Mouse (Mus musculus) limb, embryonic 12.5 days (tissue): Measurements from ENCODE around the gene Kti12. TPM values are rescaled to one million over a fixed set of nuclear protein-coding genes. Genes with fewer than 3 reads are reported as not detected.

ENCODE experiments used
- ATAC-seq: fragments of 200-750 bp; cut with Nextera tagmentation; 2 replicates; pipeline ENCODE4 v1.8.0; 2017; ENCODE audit warnings: low read depth, moderate TSS enrichment; ENCODE audit not compliant: insufficient number of reproducible peaks, insufficient read depth, low FRiP score, low TSS enrichment
- H3K27ac ChIP-seq: fragments of 300-500 bp; sonication (generic); 2 replicates; pipeline ENCODE4 v1.5.1; 2016; ENCODE audit warnings: mild to moderate bottlenecking, moderate library complexity
- H3K27me3 ChIP-seq: fragments of 300-500 bp; sonication (generic); 2 replicates; pipeline ENCODE4 v1.6.1; 2016; ENCODE audit warnings: mild to moderate bottlenecking, moderate library complexity
- H3K36me3 ChIP-seq: fragments of 300-500 bp; sonication (generic); 2 replicates; pipeline ENCODE4 v1.6.1; 2016; ENCODE audit warnings: mild to moderate bottlenecking, moderate library complexity
- H3K4me1 ChIP-seq: fragments of 300-500 bp; sonication (generic); replicated peaks from 2 replicates; pipeline ENCODE4 v1.6.1; 2016
- H3K4me2 ChIP-seq: fragments of 300-500 bp; sonication (generic); 2 replicates; pipeline ENCODE4 v1.6.1; 2016; ENCODE audit warnings: mild to moderate bottlenecking, moderate library complexity
- H3K4me3 ChIP-seq: fragments of 300-500 bp; sonication (generic); replicated peaks from 2 replicates; pipeline ENCODE4 v1.5.1; 2016; ENCODE audit warnings: mild to moderate bottlenecking
- H3K9ac ChIP-seq: fragments of 300-500 bp; sonication (generic); replicated peaks from 2 replicates; pipeline ENCODE4 v1.6.1; 2016; ENCODE audit warnings: mild to moderate bottlenecking, moderate library complexity
- H3K9me3 ChIP-seq: fragments of 300-500 bp; sonication (generic); 2 replicates; pipeline ENCODE4 v1.6.1; 2016; ENCODE audit warnings: mild to moderate bottlenecking, moderate library complexity
- WGBS: fragments of 180-500 bp; shearing (Covaris S2); methylation state at CpG from one replicate; pipeline ENCODE4 v1.1.7; 2016; 5-methylcytosine and 5-hydroxymethylcytosine counted together
- polyA plus RNA-seq: library from polyadenylated mRNA; unstranded; fragments of >200 nt; fragmentation: Nextera tagmentation; extraction: Ambion mirVana; gene quantifications from 2 replicates; pipeline ENCODE4 v1.2.1, GENCODE M21; 2016

The Kti12 gene
- polyA plus RNA-seq, 1 experiment from 2014 or later = 53.4 TPM

DNA sequence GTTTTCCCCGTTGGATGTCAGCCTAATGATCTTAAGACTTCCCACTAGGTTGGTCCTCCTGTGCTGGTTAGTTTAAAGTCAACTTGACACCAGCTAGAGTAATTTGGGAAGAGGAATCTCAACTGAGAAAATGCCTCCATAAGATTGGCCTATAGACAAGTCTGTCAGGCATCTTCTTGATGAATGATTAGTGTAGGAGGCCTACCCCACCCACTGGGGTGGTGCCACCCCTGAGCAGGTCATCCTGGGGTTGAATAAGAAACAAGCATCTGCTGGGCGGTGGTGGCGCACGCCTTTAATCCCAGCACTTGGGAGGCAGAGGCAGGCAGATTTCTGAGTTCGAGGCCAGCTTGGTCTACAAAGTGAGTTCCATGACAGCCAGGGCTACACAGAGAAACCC, 26.2 kb downstream of the Kti12 start:
- WGBS = 85% methylated on average over 5 of the region's 5 CpGs
- no peaks in the 10 kb centered on the region for H3K9me3 ChIP-seq
- ATAC-seq = no peak

GRCm38 (mm10) chr4:108877901-108878300, 30.3 kb downstream of the Kti12 start:
- Histone ChIP-seq H3K9ac (no peak overlapping the region), H3K27ac (no peak overlapping the region), H3K27me3 (peaks cover 25% of the 10 kb centered on the region), H3K36me3 (no peaks in the 10 kb centered on the region), H3K4me1 (peaks cover 6% of the 10 kb centered on the region; the same call in 1 of the 2 replicates), H3K9me3 (no peaks in the 10 kb centered on the region), H3K4me3 (no peak overlapping the region), H3K4me2 (no peak overlapping the region)
- WGBS = 87% methylated on average over 6 of the region's 6 CpGs
- no peak for ATAC-seq

More for the DNA sequence above, 26.2 kb downstream of the Kti12 start:
- H3K27ac ChIP-seq = no peak overlapping the region
- H3K9ac ChIP-seq = no peak overlapping the region
- no peak overlapping the region for H3K4me2 ChIP-seq
- H3K27me3 ChIP-seq = peaks cover 13% of the 10 kb centered on the region
- no peaks in the 10 kb centered on the region for H3K4me1 ChIP-seq
- H3K36me3 ChIP-seq = no peaks in the 10 kb centered on the region
- H3K4me3 ChIP-seq = no peak overlapping the region

DNA sequence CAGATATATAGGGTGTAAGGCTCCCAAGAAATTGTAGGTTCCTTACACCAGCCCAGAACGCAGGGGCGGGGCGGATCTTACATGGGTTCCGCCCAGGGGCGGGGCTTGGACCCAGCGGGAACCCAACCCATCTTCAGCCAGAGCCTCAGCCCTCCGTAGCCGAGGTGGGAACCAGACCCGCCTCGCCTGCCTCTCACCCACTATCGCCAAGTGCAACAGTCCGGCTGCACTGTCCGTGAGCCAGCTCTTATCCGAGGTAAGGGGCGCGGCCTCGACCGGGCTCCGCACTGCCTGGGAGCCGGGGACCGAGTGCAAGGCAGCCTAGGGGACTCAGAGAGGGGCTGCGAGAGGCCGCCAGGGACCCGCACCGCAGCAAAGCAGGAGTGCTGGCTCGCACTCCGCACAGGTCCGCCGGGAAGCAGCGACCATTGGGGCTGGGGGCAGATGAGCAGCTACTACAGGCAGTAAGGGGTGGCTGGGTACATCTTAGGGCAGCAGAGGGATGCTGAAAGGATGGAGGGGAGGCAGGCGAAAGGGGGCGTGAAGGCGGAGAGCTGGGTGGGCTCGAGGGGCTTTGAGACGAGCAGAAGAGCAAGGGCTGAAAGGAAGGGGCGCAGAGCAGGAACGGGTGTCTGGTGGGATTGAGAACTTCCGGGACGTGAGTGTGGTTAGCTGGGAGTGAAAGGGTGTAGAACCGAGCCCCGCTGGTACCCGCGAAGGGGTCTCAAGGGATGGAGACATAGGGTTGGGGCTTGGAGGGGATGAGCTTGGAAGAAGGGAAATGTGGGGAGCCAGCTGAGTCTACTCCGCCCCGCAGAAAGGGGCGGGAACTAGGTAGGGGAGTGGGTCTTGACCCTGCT, 31.6 kb downstream of the Kti12 start, which contains the start of gene Rab3b:
TSS of gene Rab3b (plus strand) at position 101 of the 860 bp plus-strand sequence.
- under 1% methylated on average over 46 of the region's 46 CpGs for WGBS
- Histone ChIP-seq H3K9me3 (no peaks in the 10 kb centered on the region), H3K4me2 (peak within 1 kb of the TSS; percentile 97), H3K4me3 (peak within 1 kb of the TSS; percentile 64), H3K4me1 (peaks cover 6% of the 10 kb centered on the region; the same call in 1 of the 2 replicates), H3K36me3 (no peaks in the 10 kb centered on the region), H3K27me3 (peaks cover 25% of the 10 kb centered on the region), H3K9ac (peak within 1 kb of the TSS; percentile 59), H3K27ac (no peak within 1 kb of the TSS)
- peak; percentile 80 for ATAC-seq

DNA sequence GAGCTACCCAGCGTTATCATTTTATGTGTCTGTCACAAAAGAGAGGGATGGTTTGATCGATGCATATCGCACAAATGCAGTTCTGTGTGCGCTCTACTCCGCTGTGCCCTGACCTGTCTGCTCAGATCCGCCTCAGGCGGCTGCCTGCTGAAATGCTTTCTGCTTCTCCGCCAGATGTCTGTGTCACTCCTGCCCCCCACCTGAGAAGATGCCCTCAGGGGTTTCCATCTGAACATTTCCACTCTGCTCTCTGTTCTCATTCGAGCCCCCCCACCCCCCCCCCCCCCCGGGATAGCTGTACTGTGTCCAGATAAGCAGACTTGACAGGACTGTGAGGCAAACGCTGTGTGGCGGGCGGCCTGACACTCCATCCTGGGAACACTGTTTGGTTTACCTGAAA, 36.2 kb downstream of the Kti12 start:
- no peaks in the 10 kb centered on the region for H3K9me3 ChIP-seq
- 50% methylated on average over 13 of the region's 13 CpGs for WGBS
- H3K4me1 ChIP-seq = peaks cover 6% of the 10 kb centered on the region; the same call in 1 of the 2 replicates
- H3K36me3 ChIP-seq = no peaks in the 10 kb centered on the region
- no peak overlapping the region for H3K4me3 ChIP-seq
- ATAC-seq = no peak
- H3K27ac ChIP-seq = no peak overlapping the region
- no peak overlapping the region for H3K4me2 ChIP-seq
- H3K27me3 ChIP-seq = peaks cover 13% of the 10 kb centered on the region
- no peak overlapping the region for H3K9ac ChIP-seq

GRCm38 (mm10) chr4:108887456-108887855, 39.9 kb downstream of the Kti12 start:
- no peak for ATAC-seq
- Histone ChIP-seq H3K4me1 (no peaks in the 10 kb centered on the region), H3K9ac (no peak overlapping the region), H3K36me3 (no peaks in the 10 kb centered on the region), H3K4me2 (no peak overlapping the region), H3K9me3 (no peaks in the 10 kb centered on the region), H3K4me3 (no peak overlapping the region), H3K27me3 (no peaks in the 10 kb centered on the region), H3K27ac (no peak overlapping the region)
- 90% methylated on average over 4 of the region's 4 CpGs for WGBS

- 88% methylated on average over 6 of the region's 6 CpGs for WGBS
These were observed 43.3 kb downstream of the Kti12 start for GRCm38 (mm10) chr4:108890876-108891275.

More at GRCm38 (mm10) chr4:108890876-108891275, 43.3 kb downstream of the Kti12 start:
- Histone ChIP-seq H3K4me1 (no peaks in the 10 kb centered on the region), H3K27me3 (no peaks in the 10 kb centered on the region), H3K9ac (no peak overlapping the region), H3K4me3 (no peak overlapping the region), H3K4me2 (no peak overlapping the region), H3K27ac (no peak overlapping the region), H3K36me3 (no peaks in the 10 kb centered on the region), H3K9me3 (no peaks in the 10 kb centered on the region)
- no peak for ATAC-seq

Other genes starting within 250 kb of the Kti12 start
- 33.9 and 40.1 TPM in 2 replicates for gene Cc2d1b, start 227.8 kb upstream of the Kti12 start, polyA plus RNA-seq
- 3.4 and 3.9 TPM in 2 replicates for gene 3110021N24Rik, start 128.1 kb upstream of the Kti12 start, polyA plus RNA-seq
- gene Zfyve9, start 67.0 kb upstream of the Kti12 start, polyA plus RNA-seq = 6.9 and 7.0 TPM in 2 replicates
- gene Btf3l4, start 14.2 kb upstream of the Kti12 start, polyA plus RNA-seq = 247 and 250 TPM in 2 replicates
- gene Txndc12, start 13.2 kb upstream of the Kti12 start, polyA plus RNA-seq = 111 and 115 TPM in 2 replicates
- 2.0 and 2.2 TPM in 2 replicates for gene A730015C16Rik, start 834 bp downstream of the Kti12 start, polyA plus RNA-seq
- 15.6 and 17.5 TPM in 2 replicates for gene Rab3b, start 31.3 kb downstream of the Kti12 start, polyA plus RNA-seq
- 84.5 and 97.3 TPM in 2 replicates for gene Nrd1, start 152.9 kb downstream of the Kti12 start, polyA plus RNA-seq